Mouse (Mus musculus) brain, embryonic 14.5 days (tissue): ENCODE measurements around the gene Nmt1.

ENCODE experiments used
- CTCF ChIP-seq: fragments of 200-500 bp; IDR thresholded peaks from 2 replicates; pipeline ENCODE4 v1.5.1; 2012; ENCODE audit warnings: inconsistent platforms, mild to moderate bottlenecking, moderate library complexity, borderline replicate concordance; ENCODE audit not compliant: insufficient read depth, insufficient read length; ENCODE audit errors: extremely low read depth
- POLR2A ChIP-seq: fragments of 200-500 bp; IDR thresholded peaks from 2 replicates; pipeline ENCODE4 v1.6.1; 2012; ENCODE audit warnings: mild to moderate bottlenecking, inconsistent platforms, borderline replicate concordance; ENCODE audit not compliant: poor library complexity, insufficient read depth, insufficient read length, severe bottlenecking; ENCODE audit errors: extremely low read depth

DNA sequence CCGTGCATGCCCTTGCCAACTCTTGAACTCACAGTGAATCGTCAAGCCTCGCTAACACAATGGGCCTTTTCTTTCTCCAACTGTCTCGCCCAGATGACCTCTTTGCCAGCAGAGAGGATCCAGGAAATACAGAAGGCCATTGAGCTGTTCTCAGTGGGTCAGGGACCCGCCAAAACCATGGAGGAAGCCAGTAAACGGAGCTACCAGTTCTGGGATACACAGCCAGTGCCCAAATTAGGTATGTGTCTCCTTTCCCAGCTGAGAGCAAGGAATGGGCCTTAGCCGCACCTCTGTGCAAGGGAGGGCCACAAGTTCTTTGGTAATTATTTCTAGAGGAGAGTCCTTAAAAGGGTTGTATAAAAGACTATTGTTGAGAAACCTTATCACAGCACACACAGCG, 18.3 kb downstream of the Nmt1 start:
- TF ChIP-seq POLR2A (no peak), CTCF (no peak)
